Mouse (Mus musculus) c-Kit-positive CD71-positive TER-119-positive erythroid progenitor cells, embryonic 14.5 days (primary cell): ENCODE results near the gene Ppp1r21.

Experiments used
- DNase-seq: peaks from one replicate; pipeline ENCODE4 v3.0.0-alpha.2; 2013; ENCODE audit warnings: low spot score

The Ppp1r21 gene

GRCm38 (mm10) chr17:88530236-88530619, 310 bp downstream of the Ppp1r21 start:
- DNase-seq: no peak

GRCm38 (mm10) chr17:88530667-88531066, 749 bp downstream of the Ppp1r21 start:
- DNase-seq: no peak

GRCm38 (mm10) chr17:88531176-88531575, 1.3 kb downstream of the Ppp1r21 start:
- no peak for DNase-seq

GRCm38 (mm10) chr17:88537842-88538430, 8.0 kb downstream of the Ppp1r21 start:
- DNase-seq: no peak

- DNase-seq: no peak
Observed at GRCm38 (mm10) chr17:88542771-88543416, 13.0 kb downstream of the Ppp1r21 start.

GRCm38 (mm10) chr17:88543417-88543782, 13.5 kb downstream of the Ppp1r21 start:
- DNase-seq: no peak

GRCm38 (mm10) chr17:88545217-88545784, 15.4 kb downstream of the Ppp1r21 start:
- DNase-seq: no peak

- DNase-seq: no peak
Observed at GRCm38 (mm10) chr17:88546745-88547144, 16.8 kb downstream of the Ppp1r21 start.

- DNase-seq: no peak
Observed at GRCm38 (mm10) chr17:88549411-88550191, 19.7 kb downstream of the Ppp1r21 start.

GRCm38 (mm10) chr17:88550351-88550750, 20.4 kb downstream of the Ppp1r21 start:
- no peak for DNase-seq

GRCm38 (mm10) chr17:88550981-88551940, 21.3 kb downstream of the Ppp1r21 start:
- no peak for DNase-seq

GRCm38 (mm10) chr17:88552556-88552955, 22.6 kb downstream of the Ppp1r21 start:
- no peak for DNase-seq

GRCm38 (mm10) chr17:88553001-88553449, 23.1 kb downstream of the Ppp1r21 start:
- DNase-seq: no peak

- DNase-seq: no peak
Observed at GRCm38 (mm10) chr17:88553473-88554087, 23.7 kb downstream of the Ppp1r21 start.

GRCm38 (mm10) chr17:88556176-88556575, 26.3 kb downstream of the Ppp1r21 start:
- DNase-seq: no peak

- no peak for DNase-seq
Observed at GRCm38 (mm10) chr17:88556688-88557087, 26.8 kb downstream of the Ppp1r21 start.

GRCm38 (mm10) chr17:88558168-88558842, 28.4 kb downstream of the Ppp1r21 start:
- DNase-seq: no peak

GRCm38 (mm10) chr17:88563611-88564010, 33.7 kb downstream of the Ppp1r21 start:
- no peak for DNase-seq

- no peak for DNase-seq
Observed at GRCm38 (mm10) chr17:88569807-88570540, 40.1 kb downstream of the Ppp1r21 start.

GRCm38 (mm10) chr17:88570784-88571183, 40.9 kb downstream of the Ppp1r21 start:
- DNase-seq: no peak
